Mouse (Mus musculus) neural tube, embryonic 14.5 days (tissue): ENCODE results near the gene Phf3. TPM values are rescaled to one million over a fixed set of nuclear protein-coding genes. Genes with fewer than 3 reads are reported as not detected.

ENCODE experiments used
- ATAC-seq: fragments of 200-750 bp; cut with Nextera tagmentation; 2 replicates; pipeline ENCODE4 v1.8.0; 2017; ENCODE audit warnings: low read depth, mild to moderate bottlenecking, moderate TSS enrichment, moderate library complexity
- H3K27ac ChIP-seq: fragments of 300-500 bp; sonication (generic); 2 replicates; pipeline ENCODE4 v1.5.1; 2014; ENCODE audit warnings: low read depth, mild to moderate bottlenecking, control low read depth, low read length, moderate library complexity, mixed read lengths
- H3K27me3 ChIP-seq: fragments of 300-500 bp; sonication (generic); 2 replicates; pipeline ENCODE4 v1.6.1; 2014; ENCODE audit warnings: low read length; ENCODE audit not compliant: control insufficient read depth, insufficient read depth
- H3K36me3 ChIP-seq: fragments of 300-500 bp; sonication (generic); 2 replicates; pipeline ENCODE4 v1.6.1; 2014; ENCODE audit warnings: low read length, mixed read lengths; ENCODE audit not compliant: control insufficient read depth, insufficient read depth
- H3K4me1 ChIP-seq: fragments of 300-500 bp; sonication (generic); 2 replicates; pipeline ENCODE4 v1.6.1; 2014; ENCODE audit warnings: low read length; ENCODE audit not compliant: control insufficient read depth, insufficient read depth
- H3K4me2 ChIP-seq: fragments of 300-500 bp; sonication (generic); 2 replicates; pipeline ENCODE4 v1.6.1; 2014; ENCODE audit warnings: mild to moderate bottlenecking, low read depth, low read length, control low read depth
- H3K4me3 ChIP-seq: fragments of 300-500 bp; sonication (generic); 2 replicates; pipeline ENCODE4 v1.5.1; 2014; ENCODE audit warnings: low read depth, low read length, control low read depth, mixed read lengths
- H3K9ac ChIP-seq: fragments of 300-500 bp; sonication (generic); replicated peaks from 2 replicates; pipeline ENCODE4 v1.6.1; 2014; ENCODE audit warnings: low read depth, mild to moderate bottlenecking, control low read depth, low read length, mixed read lengths
- H3K9me3 ChIP-seq: fragments of 300-500 bp; sonication (generic); 2 replicates; pipeline ENCODE4 v1.6.1; 2016; ENCODE audit warnings: low read length; ENCODE audit not compliant: control insufficient read depth
- WGBS: fragments of 180-500 bp; shearing (Covaris S2); extraction: QIAGEN DNeasy Blood & Tissue Kit; methylation state at CpG from one replicate; pipeline ENCODE4 v1.1.7; 2014; 5-methylcytosine and 5-hydroxymethylcytosine counted together
- polyA plus RNA-seq: library from polyadenylated mRNA; unstranded; fragments of >200 nt; fragmentation: Nextera tagmentation; extraction: Ambion mirVana; gene quantifications from 2 replicates; pipeline ENCODE4 v1.2.1, GENCODE M21; 2014

The Phf3 gene
- polyA plus RNA-seq, 1 experiment from 2014 or later: 71.4 TPM

DNA sequence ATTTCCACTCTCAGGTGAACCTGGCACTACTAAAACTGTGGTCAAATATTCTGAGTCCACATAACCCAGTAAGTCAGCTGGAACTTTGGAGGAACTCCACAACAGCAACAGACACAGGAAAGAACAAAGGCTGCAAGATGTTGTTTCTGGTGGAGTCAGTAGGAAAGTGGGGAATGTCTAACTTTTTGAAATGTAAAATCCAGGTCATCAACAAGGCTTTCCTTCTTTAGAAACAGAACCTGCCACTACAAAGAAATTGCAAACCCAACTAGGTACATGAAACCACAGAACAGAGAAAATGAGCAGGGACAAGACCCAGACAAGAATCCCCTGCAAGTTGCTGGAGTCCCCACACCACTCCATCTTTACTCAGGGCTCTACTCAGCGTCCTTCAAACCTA lies 26.0 kb downstream of the Phf3 start:
- Histone ChIP-seq H3K27ac (no peak overlapping the region), H3K4me1 (no peaks in the 10 kb centered on the region), H3K4me3 (no peak overlapping the region), H3K9ac (no peak overlapping the region), H3K36me3 (no peaks in the 10 kb centered on the region), H3K27me3 (no peaks in the 10 kb centered on the region), H3K4me2 (no peak overlapping the region), H3K9me3 (no peaks in the 10 kb centered on the region)
- 82% methylated on average over 1 of the region's 1 CpGs for WGBS
- ATAC-seq: no peak

DNA sequence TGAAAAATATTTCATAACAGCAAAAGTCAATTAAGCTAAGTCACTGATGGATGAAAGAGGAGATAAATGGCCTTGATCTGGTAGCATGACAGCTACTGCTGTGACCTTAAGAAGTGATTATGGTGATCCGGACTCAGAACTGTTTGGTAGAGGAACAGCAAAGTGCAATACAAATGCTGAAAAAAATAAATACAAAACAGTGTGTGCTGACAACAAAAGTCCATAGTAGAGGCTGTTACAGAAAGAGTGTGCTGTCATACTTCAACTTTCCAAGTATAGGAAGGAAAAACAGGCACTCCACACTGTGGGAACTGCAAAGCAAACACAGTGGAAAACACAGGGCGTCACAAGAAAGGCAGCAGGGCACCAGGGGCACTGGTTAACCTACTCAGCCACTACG lies 34.1 kb downstream of the Phf3 start:
- Histone ChIP-seq H3K4me1 (no peaks in the 10 kb centered on the region), H3K4me3 (no peak overlapping the region), H3K27me3 (no peaks in the 10 kb centered on the region), H3K36me3 (0 out of 2 replicates have a peak, but pooled peaks cover 3% of the 10 kb centered on the region), H3K9me3 (no peaks in the 10 kb centered on the region), H3K4me2 (no peak overlapping the region), H3K9ac (no peak overlapping the region), H3K27ac (no peak overlapping the region)
- no peak for ATAC-seq
- 75% methylated on average over 3 of the region's 3 CpGs for WGBS

DNA sequence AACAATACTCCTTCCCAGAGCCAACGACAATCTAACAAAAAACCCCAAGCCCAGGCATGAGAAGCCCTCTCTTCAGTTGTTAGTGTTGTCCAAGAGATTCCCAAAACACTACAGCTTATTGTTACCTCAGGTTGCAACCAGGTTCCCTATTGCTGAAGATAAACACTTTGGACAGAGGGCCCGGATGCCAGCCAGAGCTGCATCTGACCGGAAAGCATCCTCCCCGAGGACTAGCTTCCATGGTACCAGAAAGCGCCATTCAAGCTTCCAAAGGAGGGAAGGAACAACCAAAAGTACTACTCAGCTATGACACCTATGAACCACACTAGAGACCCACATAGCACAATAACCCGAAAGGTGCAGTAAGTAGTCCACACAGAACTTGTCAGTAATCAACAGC lies 38.2 kb downstream of the Phf3 start:
- ATAC-seq: no peak
- Histone ChIP-seq H3K9me3 (no peaks in the 10 kb centered on the region), H3K27ac (no peak overlapping the region), H3K36me3 (0 out of 2 replicates have a peak, but pooled peaks cover 3% of the 10 kb centered on the region), H3K9ac (no peak overlapping the region), H3K4me1 (no peaks in the 10 kb centered on the region), H3K4me2 (no peak overlapping the region), H3K4me3 (no peak overlapping the region), H3K27me3 (no peaks in the 10 kb centered on the region)
- 95% methylated on average over 6 of the region's 6 CpGs for WGBS

DNA sequence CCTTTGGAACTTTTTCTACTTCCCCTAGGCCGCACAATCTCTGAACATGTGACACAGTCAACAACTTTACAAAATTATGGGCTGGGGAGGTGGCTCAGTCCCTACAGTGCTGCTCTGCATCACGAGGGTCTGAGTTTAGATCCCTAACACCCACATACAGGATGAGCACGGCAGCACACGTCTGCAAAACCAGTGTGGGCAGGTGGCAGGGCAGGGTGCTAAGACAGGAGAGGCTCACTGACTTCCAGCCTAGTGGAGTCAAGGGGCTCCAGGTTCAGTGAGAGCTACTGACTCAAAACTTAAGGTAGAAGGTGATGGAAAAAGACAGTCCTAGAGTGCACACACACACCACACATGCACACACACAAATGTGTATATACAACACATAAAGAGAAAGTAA lies 40.9 kb downstream of the Phf3 start:
- Histone ChIP-seq H3K27me3 (no peaks in the 10 kb centered on the region), H3K36me3 (0 out of 2 replicates have a peak, but pooled peaks cover 3% of the 10 kb centered on the region), H3K9ac (no peak overlapping the region), H3K27ac (no peak overlapping the region), H3K9me3 (no peaks in the 10 kb centered on the region), H3K4me3 (no peak overlapping the region), H3K4me2 (no peak overlapping the region), H3K4me1 (no peaks in the 10 kb centered on the region)
- 89% methylated on average over 4 of the region's 4 CpGs for WGBS
- ATAC-seq: no peak

DNA sequence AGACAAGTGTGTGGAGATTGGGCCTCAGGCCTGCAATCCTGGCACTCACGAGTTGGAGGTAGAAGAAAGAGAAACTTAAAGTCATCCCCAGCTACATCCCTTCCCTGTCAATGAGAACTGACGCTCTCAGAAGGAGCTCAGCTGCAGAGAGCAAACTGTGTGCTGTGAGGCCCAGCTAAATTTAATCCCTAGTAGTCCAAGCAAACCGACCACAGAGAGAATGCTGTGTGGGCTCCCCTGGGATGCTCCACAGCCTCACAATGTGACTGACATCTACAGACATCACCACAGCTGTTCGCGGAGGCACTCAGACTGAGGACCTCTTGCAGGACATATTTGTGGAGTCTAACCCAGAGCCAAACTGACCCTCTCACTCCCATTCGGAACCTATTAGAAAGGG lies 54.3 kb downstream of the Phf3 start:
- peaks cover 18% of the 10 kb centered on the region; the same call in 1 of the 2 replicates for H3K36me3 ChIP-seq
- H3K4me1 ChIP-seq: no peaks in the 10 kb centered on the region
- WGBS: 92% methylated on average over 6 of the region's 6 CpGs
- H3K27ac ChIP-seq: no peak overlapping the region
- H3K27me3 ChIP-seq: no peaks in the 10 kb centered on the region
- no peak overlapping the region for H3K4me2 ChIP-seq
- no peaks in the 10 kb centered on the region for H3K9me3 ChIP-seq
- H3K4me3 ChIP-seq: no peak overlapping the region
- no peak overlapping the region for H3K9ac ChIP-seq
- no peak for ATAC-seq

DNA sequence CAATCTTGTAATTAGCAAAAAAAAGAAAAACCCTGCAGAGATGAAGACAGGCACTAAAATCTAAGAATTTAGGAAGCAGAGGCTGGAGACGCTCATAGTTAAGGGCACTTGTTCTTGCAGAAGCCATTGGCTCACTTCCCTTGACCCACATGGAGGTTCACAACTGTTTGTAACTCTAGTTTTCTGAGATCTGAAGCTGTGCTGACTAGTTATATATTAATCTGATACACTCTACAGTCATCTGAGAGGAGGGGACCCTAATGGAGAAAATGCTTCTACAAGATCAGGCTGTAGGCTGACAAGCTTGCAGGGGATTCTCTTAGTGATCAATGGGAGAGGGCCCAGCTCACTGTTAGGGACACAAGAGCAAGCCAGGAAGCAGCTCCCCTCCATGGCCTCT lies 58.1 kb downstream of the Phf3 start:
- H3K36me3 ChIP-seq: peaks cover 37% of the 10 kb centered on the region

DNA sequence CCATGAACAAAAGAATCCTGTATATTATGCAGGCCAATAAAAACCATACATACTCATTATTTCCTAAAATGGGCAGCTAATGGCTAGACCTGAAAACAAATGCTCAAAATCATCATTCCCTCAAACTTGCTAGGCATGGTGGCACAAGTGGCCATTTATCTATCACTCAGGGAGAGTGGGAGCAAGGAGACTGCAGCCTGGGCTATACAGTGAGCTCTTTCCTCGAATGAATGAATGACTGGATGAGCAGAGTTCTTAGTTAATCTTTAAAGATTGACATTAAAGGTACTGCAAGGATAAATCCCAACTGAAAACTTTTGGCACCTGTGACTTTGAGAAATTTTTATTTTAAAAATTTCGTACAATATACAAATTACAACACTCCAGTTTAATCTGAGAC lies 58.7 kb downstream of the Phf3 start:
- WGBS: 90% methylated on average over 2 of the region's 2 CpGs
- H3K4me2 ChIP-seq: no peak overlapping the region
- H3K36me3 ChIP-seq: peaks cover 34% of the 10 kb centered on the region
- H3K9ac ChIP-seq: no peak overlapping the region
- H3K9me3 ChIP-seq: no peaks in the 10 kb centered on the region
- no peak overlapping the region for H3K27ac ChIP-seq
- H3K4me1 ChIP-seq: no peaks in the 10 kb centered on the region
- H3K27me3 ChIP-seq: no peaks in the 10 kb centered on the region
- no peak overlapping the region for H3K4me3 ChIP-seq
- ATAC-seq: no peak

More for the DNA sequence above, 58.1 kb downstream of the Phf3 start:
- ATAC-seq: no peak
- Histone ChIP-seq H3K4me2 (no peak overlapping the region), H3K4me3 (no peak overlapping the region), H3K9me3 (no peaks in the 10 kb centered on the region), H3K27ac (no peak overlapping the region), H3K27me3 (no peaks in the 10 kb centered on the region), H3K4me1 (no peaks in the 10 kb centered on the region), H3K9ac (no peak overlapping the region)
- 91% methylated on average over 1 of the region's 1 CpGs for WGBS

DNA sequence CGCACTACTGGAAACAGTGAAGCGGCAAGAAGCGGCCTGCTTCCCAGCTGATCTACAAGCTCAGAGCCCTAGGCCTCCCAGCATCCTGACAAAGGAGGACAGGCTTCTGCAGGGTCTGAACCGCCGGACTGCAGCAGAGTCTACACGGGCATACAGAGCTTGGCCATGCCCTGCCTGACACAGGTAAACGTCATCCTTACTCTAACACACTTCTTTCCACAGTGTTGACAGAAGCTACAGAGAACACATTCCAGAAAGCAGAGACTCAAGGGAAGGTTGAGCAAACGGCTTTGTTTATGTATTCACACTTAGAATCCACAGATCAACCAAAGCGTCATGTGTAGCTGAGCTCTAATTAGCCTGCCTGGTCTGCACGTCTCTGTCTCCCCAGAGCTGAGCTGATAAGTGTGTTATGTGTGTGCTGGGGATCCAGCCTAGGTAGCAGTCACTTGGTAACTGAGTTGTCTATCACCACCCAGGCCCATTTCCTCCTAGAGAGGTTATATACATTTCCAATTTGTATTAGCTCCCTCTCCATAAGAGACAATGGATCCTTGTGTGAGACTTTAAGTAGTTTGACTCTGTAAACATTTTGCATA lies 65.5 kb downstream of the Phf3 start:
- no peaks in the 10 kb centered on the region for H3K27me3 ChIP-seq
- H3K27ac ChIP-seq: no peak overlapping the region
- no peak overlapping the region for H3K9ac ChIP-seq
- WGBS: 95% methylated on average over 10 of the region's 10 CpGs
- no peak for ATAC-seq
- no peak overlapping the region for H3K4me2 ChIP-seq
- H3K9me3 ChIP-seq: no peaks in the 10 kb centered on the region
- H3K4me3 ChIP-seq: no peak overlapping the region
- peaks cover 67% of the 10 kb centered on the region for H3K36me3 ChIP-seq
- H3K4me1 ChIP-seq: no peaks in the 10 kb centered on the region

DNA sequence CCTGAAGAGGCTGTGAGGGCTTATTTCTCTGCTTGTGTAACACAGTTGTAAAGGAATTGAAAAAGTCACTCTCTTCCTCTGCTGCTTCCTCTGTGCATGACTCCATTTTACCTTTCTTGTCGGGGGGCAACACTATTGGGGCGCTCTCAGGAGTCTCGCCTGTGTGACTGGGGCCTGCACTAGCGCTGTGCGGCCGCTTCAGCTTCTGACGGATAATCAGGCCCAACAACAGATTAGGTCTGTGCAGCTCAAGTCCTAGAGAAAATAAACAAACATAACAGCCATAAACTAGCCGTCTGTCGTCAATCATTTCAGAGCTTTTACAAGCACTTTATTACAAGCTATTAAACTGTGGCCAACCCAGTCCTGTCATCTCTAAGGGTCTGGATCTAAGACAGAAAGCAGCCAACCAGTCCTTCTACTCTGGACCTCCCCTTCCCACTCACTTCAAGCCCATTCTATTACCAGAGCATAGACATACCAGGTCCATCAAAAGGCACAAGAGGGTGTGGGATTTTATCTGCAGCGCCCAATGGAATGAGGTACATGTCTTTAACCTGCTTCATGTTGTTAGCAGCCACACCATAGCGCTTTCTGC lies 67.9 kb downstream of the Phf3 start:
- Histone ChIP-seq H3K4me3 (no peak overlapping the region), H3K27ac (no peak overlapping the region), H3K27me3 (no peaks in the 10 kb centered on the region), H3K4me2 (no peak overlapping the region), H3K36me3 (peaks cover 49% of the 10 kb centered on the region), H3K9me3 (no peaks in the 10 kb centered on the region), H3K9ac (no peak overlapping the region), H3K4me1 (no peaks in the 10 kb centered on the region)
- ATAC-seq: no peak
- WGBS: 94% methylated on average over 11 of the region's 11 CpGs
